Mouse (Mus musculus): Measurements from ENCODE around the gene Sun2. TPM values are rescaled to one million over a fixed set of nuclear protein-coding genes. Genes with fewer than 3 reads are reported as not detected.

The Sun2 gene
- polyA plus RNA-seq, 1 experiment from 2014 or later = 2.2 TPM

DNA sequence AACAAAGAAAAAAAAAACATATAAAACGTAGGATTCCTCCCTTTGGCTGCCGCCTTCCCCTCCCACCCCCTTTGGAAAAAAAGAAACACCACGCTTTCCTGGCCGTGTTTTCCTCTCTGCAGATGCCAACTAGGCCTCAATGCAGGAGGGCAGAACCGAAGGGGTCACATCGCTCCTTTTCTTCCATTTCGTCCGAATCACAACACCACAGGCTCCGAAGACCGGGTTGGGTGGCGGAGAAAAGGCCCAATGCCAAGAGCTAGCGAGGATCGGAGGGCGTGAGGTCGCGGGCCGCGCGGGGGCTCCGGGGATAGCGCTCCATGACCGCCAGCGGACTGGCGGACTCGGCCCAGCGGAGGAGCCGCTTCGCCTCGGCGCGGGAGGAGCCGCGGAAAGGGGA is 55.2 kb downstream of the Sun2 start:
- Histone ChIP-seq H3K27ac (replicated peaks) (peak overlapping the region; percentile 96), H3K4me3 (ENCODE audit: low read depth, low read length) (peak overlapping the region; percentile 88), H3K9me3 (ENCODE audit: control insufficient read depth, low read length) (no peaks in the 10 kb centered on the region), H3K4me1 (replicated peaks; ENCODE audit: control insufficient read depth, insufficient read depth) (peaks cover 22% of the 10 kb centered on the region), H3K4me2 (replicated peaks; ENCODE audit: low read depth) (peak overlapping the region; percentile 82), H3K9ac (ENCODE audit: low read length) (peak overlapping the region; percentile 90), H3K36me3 (ENCODE audit: control insufficient read depth, insufficient read depth, low read length) (no peaks in the 10 kb centered on the region), H3K27me3 (ENCODE audit: control insufficient read depth, insufficient read depth, low read length) (no peaks in the 10 kb centered on the region)
- ATAC-seq (ENCODE audit: low FRiP score, low TSS enrichment) = no peak
- WGBS = under 1% methylated on average over 21 of the region's 33 CpGs
- no peak for TF ChIP-seq CTCF (IDR thresholded peaks at IDR 0.05; ENCODE audit: low read depth)
- TF ChIP-seq EP300 (optimal IDR thresholded peaks at IDR 0.05) = no peak
- DNase-seq (ENCODE audit: low spot score) = no peak

DNA sequence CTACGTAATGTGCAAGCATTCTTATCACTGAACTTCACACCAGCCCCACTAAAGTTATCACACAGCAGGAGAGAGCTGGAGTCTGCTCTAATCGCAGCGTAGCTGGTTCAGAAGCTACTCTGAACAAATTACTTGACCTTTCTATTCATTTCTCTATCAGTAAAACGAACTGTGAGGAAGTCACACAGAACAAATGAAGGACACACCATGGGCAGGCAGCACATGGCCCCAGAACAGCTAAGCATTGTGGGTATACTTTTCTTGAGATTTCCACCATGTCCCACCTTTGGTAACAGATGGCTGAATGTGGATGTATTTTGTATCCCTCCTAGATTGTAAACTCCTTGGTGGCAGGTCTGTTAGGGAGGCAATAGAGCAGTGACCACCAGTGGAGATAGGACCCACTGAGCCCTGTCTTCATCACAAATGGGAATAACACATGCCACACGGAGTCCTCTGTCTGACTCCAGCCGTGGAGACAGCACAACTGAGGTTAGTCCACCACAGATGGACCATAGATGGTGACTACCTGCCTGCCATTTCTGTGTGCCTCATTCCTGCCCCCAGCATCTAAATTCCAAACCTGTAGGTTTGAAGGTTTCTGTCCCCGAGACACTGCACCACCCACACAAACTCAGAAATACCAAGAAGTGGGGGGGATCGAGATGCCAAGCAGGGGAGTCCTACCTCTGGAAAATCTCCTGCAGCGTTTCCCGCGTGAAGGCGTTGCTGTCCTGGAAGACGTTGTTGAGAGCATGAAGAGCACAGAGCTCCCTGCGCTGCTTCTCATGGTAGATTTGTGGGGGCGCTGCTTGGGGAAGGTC is 56.1 kb downstream of the Sun2 start:
- DNase-seq (ENCODE audit: low spot score) = no peak
- no peaks in the 10 kb centered on the region for H3K9me3 ChIP-seq (ENCODE audit: control insufficient read depth, low read length)
- ATAC-seq (ENCODE audit: low FRiP score, low TSS enrichment) = no peak
- no peak overlapping the region for H3K27ac ChIP-seq (replicated peaks)
- peak overlapping the region; percentile 82 for H3K4me2 ChIP-seq (replicated peaks; ENCODE audit: low read depth)
- no peaks in the 10 kb centered on the region for H3K27me3 ChIP-seq (ENCODE audit: control insufficient read depth, insufficient read depth, low read length)
- TF ChIP-seq CTCF (IDR thresholded peaks at IDR 0.05; ENCODE audit: low read depth) (no peak), EP300 (optimal IDR thresholded peaks at IDR 0.05) (no peak)
- H3K36me3 ChIP-seq (ENCODE audit: control insufficient read depth, insufficient read depth, low read length) = no peaks in the 10 kb centered on the region
- H3K4me3 ChIP-seq (ENCODE audit: low read depth, low read length) = peak overlapping the region; percentile 88
- H3K9ac ChIP-seq (ENCODE audit: low read length) = peak overlapping the region; percentile 90
- H3K4me1 ChIP-seq (replicated peaks; ENCODE audit: control insufficient read depth, insufficient read depth) = peaks cover 22% of the 10 kb centered on the region
- WGBS = 6% methylated on average over 15 of the region's 15 CpGs

DNA sequence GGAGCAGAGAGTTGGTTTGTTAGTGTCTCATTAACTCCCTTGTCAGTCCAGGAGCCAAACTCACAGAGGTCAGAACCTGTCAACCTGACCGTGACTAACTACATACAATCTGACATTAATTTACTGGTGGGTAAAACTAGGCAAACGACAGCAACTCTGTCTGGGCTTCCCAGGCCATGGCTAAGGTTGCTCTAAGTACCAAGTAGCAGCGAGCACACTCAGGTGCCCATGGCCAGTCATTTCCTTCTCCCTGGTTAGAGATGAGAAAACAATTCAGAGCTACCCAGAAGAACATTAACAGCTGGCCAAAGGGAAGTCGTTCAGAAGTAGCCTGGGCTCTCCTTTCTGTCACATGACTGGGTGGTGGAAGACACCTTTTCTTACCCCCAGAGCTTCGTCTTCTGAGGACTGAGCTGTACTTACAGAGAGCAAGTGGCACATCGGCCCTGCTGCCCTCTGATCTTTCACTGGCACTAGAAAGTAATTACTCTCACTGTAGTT is 57.1 kb downstream of the Sun2 start:
- H3K4me2 ChIP-seq (replicated peaks; ENCODE audit: low read depth) = peak overlapping the region; percentile 82
- ATAC-seq (ENCODE audit: low FRiP score, low TSS enrichment) (no peak), DNase-seq (ENCODE audit: low spot score) (no peak)
- no peaks in the 10 kb centered on the region for H3K9me3 ChIP-seq (ENCODE audit: control insufficient read depth, low read length)
- H3K36me3 ChIP-seq (ENCODE audit: control insufficient read depth, insufficient read depth, low read length) = no peaks in the 10 kb centered on the region
- 24% methylated on average over 6 of the region's 6 CpGs for WGBS
- peak overlapping the region; percentile 90 for H3K9ac ChIP-seq (ENCODE audit: low read length)
- H3K4me1 ChIP-seq (replicated peaks; ENCODE audit: control insufficient read depth, insufficient read depth) = peaks cover 22% of the 10 kb centered on the region
- H3K27me3 ChIP-seq (ENCODE audit: control insufficient read depth, insufficient read depth, low read length) = no peaks in the 10 kb centered on the region
- H3K27ac ChIP-seq (replicated peaks) = no peak overlapping the region; the same call in 1 of the 2 replicates
- peak overlapping the region; percentile 88 for H3K4me3 ChIP-seq (ENCODE audit: low read depth, low read length)
- TF ChIP-seq EP300 (optimal IDR thresholded peaks at IDR 0.05) (no peak), CTCF (IDR thresholded peaks at IDR 0.05; ENCODE audit: low read depth) (no peak)

DNA sequence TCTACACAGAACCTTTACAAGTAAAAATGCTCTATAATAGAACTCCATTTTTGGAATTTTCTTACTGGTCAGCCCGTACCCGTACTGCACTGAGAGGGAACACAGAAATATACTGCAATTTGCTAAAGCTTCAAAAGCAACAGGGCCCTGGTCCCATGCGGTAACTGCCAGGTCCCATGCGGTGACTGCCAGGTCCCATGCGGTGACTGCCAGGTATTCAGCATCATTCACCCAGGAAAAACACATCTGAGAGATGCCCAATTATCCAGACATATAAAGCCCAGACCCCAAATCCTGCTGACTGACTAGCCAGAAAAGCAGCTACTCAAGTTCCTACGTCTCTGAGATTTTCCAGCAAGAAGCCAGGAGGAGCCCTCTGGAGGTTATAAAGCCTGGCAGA is 57.7 kb downstream of the Sun2 start:
- H3K9ac ChIP-seq (ENCODE audit: low read length) = peak overlapping the region; percentile 90; the same call in 1 of the 2 replicates
- ATAC-seq (ENCODE audit: low FRiP score, low TSS enrichment) (no peak), DNase-seq (ENCODE audit: low spot score) (no peak)
- no peaks in the 10 kb centered on the region for H3K27me3 ChIP-seq (ENCODE audit: control insufficient read depth, insufficient read depth, low read length)
- 80% methylated on average over 6 of the region's 6 CpGs for WGBS
- H3K4me3 ChIP-seq (ENCODE audit: low read depth, low read length) = peak overlapping the region; percentile 14; the same call in 1 of the 2 replicates
- TF ChIP-seq EP300 (optimal IDR thresholded peaks at IDR 0.05) (no peak), CTCF (IDR thresholded peaks at IDR 0.05; ENCODE audit: low read depth) (no peak; the same call in 1 of the 2 replicates)
- no peaks in the 10 kb centered on the region for H3K9me3 ChIP-seq (ENCODE audit: control insufficient read depth, low read length)
- H3K36me3 ChIP-seq (ENCODE audit: control insufficient read depth, insufficient read depth, low read length) = no peaks in the 10 kb centered on the region
- peak overlapping the region; percentile 82 for H3K4me2 ChIP-seq (replicated peaks; ENCODE audit: low read depth)
- peaks cover 22% of the 10 kb centered on the region for H3K4me1 ChIP-seq (replicated peaks; ENCODE audit: control insufficient read depth, insufficient read depth)
- 0 out of 2 replicates have a peak overlapping the region, but pooled peaks have one; percentile 56 for H3K27ac ChIP-seq (replicated peaks)

DNA sequence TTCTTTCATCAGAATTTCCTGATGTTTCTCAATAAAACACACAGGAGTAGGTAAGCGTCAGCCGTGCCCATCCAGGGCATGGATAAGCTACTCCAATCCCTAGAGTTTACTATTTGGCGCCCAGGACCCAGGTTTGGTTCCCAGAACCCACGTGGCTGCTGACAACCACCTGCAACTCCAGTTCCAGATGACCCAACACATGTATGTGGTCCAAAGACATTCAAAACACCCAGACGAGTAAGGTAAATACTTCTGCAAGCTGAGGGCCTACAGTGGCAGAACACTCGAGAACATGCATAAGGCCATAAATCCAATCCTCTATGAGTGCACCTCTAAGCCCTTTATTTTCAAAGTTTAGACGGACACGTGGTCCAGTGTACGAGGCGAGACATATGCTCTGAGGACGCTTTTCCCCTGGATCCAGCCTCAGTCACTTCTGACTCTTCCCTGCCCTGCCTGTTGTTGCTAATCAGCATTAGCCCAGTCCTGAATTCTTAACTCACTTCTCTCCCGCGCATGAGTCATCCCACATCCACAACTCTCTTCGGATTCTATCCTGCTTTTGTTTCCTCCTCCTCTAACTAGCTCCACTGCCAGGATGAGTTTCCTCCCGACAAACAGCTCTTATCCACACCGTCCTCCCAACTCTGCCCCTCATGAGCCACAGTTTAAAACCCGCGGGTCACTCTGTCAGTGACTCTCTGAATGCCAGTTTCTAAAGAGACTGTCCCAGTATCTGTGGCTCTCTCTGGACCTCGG is 58.5 kb downstream of the Sun2 start:
- Histone ChIP-seq H3K4me3 (ENCODE audit: low read depth, low read length) (peak overlapping the region; percentile 14; the same call in 1 of the 2 replicates), H3K27ac (replicated peaks) (peak overlapping the region; percentile 56), H3K4me1 (replicated peaks; ENCODE audit: control insufficient read depth, insufficient read depth) (peaks cover 22% of the 10 kb centered on the region), H3K27me3 (ENCODE audit: control insufficient read depth, insufficient read depth, low read length) (no peaks in the 10 kb centered on the region), H3K9me3 (ENCODE audit: control insufficient read depth, low read length) (no peaks in the 10 kb centered on the region), H3K36me3 (ENCODE audit: control insufficient read depth, insufficient read depth, low read length) (no peaks in the 10 kb centered on the region), H3K4me2 (replicated peaks; ENCODE audit: low read depth) (peak overlapping the region; percentile 82), H3K9ac (ENCODE audit: low read length) (peak overlapping the region; percentile 9; the same call in 1 of the 2 replicates)
- WGBS = 43% methylated on average over 19 of the region's 19 CpGs
- TF ChIP-seq CTCF (IDR thresholded peaks at IDR 0.05; ENCODE audit: low read depth) (no peak), EP300 (optimal IDR thresholded peaks at IDR 0.05) (no peak)
- ATAC-seq (ENCODE audit: low FRiP score, low TSS enrichment) (0 out of 2 replicates have a peak, but pooled peaks have one; percentile 14), DNase-seq (ENCODE audit: low spot score) (peak; percentile 46)
